Mouse (Mus musculus) liver, adult 2 months (tissue): ENCODE results near the gene Vsig10l.

ENCODE experiments used
- CTCF ChIP-seq: fragments of 200-500 bp; IDR thresholded peaks from 2 replicates; pipeline ENCODE4 v1.5.1; 2011; ENCODE audit warnings: low read depth, low read length, control low read depth
- POLR2A ChIP-seq: fragments of 200-500 bp; IDR thresholded peaks from 2 replicates; pipeline ENCODE4 v1.6.1; 2011; ENCODE audit warnings: low read length, control low read depth; ENCODE audit not compliant: insufficient read depth; ENCODE audit errors: extremely low read depth

DNA sequence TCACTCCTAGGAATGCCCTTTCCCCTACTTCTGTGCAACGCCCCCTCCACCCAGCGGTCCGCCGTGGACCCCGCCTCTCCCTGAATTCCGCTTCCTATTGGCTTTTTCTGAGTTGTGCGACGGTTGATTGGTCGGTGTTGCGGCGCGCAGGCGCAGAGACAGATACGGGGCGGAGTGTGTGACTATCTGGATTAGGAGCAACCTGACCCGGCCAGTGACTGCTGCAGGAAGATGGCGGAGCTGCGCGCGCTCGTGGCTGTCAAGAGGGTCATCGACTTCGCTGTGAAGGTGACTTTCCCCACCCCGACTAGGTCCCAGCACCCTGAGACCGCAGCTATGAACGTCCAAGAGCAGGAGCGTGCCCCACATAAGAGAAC lies 19.0 kb upstream of the Vsig10l start, which contains the start of the genes Etfb and Gm45233:
- TF ChIP-seq CTCF (no peak), POLR2A (peak; percentile 97)
